Mouse (Mus musculus): ENCODE results near the gene Bspry. TPM values are rescaled to one million over a fixed set of nuclear protein-coding genes. Genes with fewer than 3 reads are reported as not detected.

The Bspry gene
- polyA plus RNA-seq, 1 experiment: 17.5 TPM

DNA sequence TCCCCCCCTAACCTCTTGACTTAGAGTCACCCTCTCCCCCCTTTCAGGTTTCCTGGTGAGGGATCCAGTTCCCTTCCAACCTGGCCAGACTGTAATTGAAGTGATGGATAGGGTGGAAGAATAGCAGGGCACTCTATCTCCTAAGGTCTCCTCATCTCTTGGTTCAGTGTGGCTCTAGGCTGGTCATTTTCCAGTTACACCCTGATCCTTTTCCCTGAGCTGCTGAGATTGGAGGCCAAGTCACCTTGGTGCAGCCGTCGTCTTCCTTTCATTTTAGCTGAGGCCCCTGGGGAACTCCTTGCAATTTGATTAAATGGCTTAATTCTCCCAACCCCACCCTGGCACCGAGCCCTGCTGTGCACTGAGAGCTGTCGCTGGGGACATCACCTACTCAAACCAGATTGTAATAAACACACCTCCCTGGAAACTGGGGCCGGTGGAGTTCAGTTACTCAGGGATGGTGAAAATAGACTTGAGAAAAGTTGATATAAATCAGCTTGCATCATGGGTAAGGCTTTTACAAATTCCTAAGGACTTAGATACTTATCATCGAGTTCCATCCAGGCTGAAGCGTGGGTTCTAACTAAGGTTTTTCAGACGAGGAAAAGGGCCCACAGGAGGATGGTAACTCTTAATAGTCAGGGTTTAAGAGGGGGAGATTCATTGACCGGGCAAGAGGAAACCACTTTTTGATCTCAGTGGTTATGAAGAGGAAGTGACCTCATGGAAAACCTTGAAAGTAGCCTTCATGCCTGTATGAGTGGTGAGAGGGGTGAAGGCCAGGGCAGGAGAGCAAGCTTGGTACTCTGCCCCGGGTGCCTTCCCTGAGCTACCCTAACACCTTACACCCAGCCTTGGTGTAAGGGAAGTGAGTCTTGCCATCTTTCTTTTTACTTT is 1.1 kb downstream of the Bspry start:
- DNase-seq (ENCODE audit: low spot score): no peak

DNA sequence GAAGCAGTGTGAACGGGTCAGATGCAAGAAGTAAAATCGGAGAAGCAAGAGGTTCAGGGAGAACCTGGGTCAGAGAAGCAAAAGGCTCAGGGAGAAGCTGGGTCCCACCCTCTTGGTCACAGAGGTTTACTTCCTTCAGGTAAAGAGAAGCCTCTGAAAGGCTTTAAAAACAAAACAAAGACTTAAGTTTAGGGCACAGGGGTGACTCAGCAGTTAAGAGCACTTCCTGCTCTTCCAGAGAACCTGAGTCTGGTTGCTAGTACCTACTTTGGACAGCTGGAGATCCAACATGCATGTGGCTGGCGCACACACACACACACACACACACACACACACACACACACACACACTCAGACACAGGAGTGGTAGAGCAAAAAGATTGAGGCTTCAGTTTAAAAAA is 5.1 kb downstream of the Bspry start:
- no peak for DNase-seq (ENCODE audit: low spot score)

DNA sequence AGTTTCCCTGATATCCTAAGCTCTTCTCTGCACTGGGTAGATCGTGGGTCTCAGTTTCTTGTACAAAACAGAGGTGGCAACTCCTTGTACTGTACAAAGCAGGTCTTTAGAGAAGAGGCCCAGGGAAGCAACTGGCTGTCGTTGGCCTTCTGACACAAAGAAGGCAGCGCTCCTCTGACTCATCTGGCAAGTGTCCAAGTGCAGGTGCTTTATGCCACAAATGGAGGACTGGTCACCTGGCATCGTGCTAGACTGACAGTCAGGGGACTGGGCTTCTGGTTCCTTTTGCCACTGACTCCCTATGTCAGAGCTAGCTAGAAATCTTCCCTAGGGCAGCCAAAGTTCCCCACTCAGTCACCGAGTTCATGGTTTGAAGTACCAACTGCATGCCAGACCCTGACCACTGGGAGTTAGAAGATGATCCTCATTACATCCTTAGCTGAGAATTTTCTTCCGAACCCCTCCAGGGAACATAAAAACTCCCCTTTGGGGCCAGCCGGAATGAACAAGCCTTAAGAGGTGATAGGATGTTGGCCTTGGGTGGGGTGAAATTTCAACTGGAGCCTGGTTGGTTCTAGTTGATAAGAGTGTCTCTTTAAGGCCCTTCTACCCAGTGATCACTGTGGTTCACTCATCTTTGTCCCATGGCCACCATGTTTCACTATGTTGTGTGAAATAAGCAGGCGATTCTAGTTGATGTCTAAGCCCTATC is 5.8 kb downstream of the Bspry start:
- no peak for DNase-seq (ENCODE audit: low spot score)

DNA sequence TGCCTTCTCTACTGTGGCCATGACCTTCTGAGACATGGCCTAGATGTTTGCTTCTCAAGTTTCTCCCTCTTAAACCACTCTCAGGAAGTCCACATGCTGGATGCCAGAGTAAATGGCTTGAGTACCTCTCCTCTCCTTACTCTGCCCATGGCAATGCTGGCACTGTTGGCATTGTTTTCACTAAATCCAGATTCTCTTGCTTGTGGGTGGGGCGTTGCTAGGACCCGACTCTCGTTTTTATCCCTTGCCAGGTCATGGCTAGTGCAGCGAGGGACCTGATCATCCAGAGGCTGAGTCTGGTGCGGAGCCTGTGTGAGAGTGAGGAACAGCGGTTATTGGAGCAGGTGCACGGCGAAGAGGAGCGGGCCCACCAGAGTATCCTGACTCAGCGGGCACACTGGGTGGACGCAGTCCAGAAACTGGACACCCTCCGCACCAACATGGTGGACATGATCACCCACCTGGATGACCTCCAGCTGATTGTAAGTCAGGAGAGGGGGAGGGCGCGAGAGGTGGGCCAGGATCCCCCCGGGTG is 6.4 kb downstream of the Bspry start:
- no peak for DNase-seq (ENCODE audit: low spot score)

DNA sequence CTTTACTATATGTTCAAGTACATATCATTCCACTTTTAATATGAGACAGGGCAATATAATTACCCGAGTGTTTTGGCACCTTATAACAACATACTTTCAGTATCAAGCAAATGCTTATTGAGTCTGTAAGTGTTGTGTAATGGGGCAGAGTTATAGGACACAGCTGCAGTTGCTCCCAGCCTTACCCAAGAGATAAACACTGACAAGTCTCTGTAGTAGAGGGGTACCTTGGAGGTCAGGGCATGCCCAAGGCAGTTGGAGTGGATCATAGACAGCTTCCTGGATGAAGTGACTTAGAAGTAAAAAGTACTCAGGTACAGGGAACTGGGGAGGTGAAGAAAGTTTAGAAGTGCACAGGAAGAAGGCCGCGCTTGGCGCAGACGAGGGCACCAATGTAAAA is 7.3 kb downstream of the Bspry start:
- DNase-seq (ENCODE audit: low spot score): no peak

DNA sequence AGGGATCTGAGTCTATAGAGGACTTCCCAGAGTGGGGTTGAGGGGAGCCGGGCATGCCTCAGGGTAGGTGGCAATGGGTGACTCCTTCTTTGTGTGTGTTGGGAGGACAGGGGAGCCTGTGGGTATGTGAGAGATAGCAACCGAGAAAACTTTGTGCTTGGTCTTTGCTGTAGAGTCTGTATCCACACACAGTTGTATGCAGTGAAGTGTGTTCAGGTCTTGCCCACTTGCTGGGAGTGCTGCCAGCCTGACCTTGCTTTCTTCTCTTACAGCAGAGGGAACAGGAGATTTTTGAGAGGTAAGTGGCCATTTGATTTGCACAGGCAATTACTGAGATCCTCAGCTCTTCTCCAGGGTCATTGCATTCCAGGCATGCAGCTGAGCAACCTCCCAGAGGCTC is 8.1 kb downstream of the Bspry start:
- no peak for DNase-seq (ENCODE audit: low spot score)

DNA sequence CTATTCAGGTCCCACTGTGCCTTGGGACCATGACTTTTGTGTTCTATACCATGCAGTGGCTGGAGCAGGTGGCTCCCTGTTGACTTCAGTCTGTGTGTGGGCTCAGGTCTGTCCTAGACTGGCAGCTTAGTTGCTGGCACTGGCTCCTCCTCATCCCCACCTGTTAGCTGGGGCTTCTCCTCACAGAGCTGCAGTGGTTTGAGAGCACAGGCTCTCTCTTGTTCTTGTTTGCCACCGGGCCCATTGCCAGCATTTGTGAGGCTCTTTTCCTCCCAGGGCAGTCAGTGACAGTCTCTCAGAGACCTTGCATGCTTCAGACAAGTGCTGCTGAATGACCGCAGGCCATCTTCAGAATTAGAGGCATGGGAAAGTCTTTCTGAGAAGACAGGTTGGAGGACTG is 12.8 kb downstream of the Bspry start:
- no peak for DNase-seq (ENCODE audit: low spot score)

DNA sequence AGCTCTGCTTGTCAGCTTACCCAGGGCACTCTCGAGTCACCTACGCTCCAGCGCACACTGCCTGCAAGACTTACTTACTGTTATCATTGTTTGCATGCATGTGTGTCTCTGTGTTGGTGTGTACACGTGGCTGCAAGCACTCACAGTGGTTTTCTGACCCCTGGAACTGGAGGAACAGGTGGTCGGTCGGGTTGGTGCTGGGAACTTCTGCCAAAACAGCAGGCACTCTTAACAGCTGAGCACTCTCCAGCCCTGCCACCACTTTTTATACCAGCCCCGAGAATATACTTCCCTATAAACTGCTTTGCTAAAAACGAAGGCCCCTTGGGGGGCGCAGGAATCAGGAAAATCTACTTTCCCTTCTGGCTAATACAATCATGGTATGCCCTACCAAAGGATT is 14.4 kb downstream of the Bspry start:
- DNase-seq (ENCODE audit: low spot score): no peak

DNA sequence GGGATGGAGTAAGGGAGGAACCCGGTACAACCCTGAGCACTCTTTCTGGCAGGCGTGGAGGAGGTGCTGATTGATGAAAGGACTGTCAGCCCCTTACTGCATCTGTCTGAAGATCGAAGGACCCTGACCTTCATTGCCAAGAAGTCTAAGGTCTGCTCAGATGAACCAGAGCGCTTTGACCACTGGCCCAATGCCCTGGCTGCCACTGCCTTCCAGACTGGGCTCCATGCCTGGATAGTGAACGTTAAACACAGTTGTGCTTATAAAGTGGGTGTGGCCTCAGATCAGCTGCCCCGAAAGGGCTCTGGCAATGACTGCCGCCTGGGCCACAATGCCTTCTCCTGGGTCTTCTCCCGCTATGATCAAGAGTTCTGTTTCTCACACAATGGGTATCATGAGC is 16.1 kb downstream of the Bspry start:
- DNase-seq (ENCODE audit: low spot score): no peak

DNA sequence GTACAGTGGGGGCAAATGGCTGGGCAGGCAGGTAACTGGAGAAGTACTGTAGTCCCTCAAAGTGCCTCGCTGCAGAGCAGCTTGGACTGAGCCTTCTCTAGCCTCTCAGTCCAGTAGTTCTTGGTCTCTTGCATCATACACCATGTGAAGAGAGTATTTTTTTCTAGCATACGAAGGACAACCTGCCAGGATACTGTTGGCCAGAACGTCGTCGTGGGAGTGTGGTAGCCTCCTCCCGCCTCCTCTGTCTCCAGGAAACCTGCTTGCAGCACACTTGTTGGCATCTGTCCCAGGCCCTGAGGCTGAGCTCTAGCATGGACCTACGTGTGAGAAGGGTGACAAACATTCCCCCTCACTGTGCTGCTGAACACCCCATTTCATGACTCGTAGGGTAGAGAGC is 17.0 kb downstream of the Bspry start:
- no peak for DNase-seq (ENCODE audit: low spot score)

DNA sequence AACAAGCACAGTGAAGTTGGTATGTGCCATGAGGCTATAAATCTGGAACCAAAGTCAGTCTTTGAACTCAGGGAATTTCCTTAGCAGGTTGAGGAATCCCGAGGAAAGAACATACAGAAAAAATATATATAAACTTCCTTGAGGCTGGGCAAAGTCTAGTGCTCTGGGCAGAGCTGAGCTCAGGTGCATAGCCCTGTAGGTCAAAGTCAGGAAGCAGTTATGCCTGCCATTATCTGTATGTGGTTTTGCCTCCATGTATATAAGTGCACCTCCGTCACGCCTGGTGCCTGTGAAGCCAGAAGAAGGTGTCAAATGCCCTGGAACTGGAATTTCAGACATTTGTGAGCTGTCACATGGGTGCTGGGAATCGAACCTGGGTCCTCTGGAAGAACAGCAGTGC is 20.9 kb downstream of the Bspry start:
- DNase-seq (ENCODE audit: low spot score): no peak

DNA sequence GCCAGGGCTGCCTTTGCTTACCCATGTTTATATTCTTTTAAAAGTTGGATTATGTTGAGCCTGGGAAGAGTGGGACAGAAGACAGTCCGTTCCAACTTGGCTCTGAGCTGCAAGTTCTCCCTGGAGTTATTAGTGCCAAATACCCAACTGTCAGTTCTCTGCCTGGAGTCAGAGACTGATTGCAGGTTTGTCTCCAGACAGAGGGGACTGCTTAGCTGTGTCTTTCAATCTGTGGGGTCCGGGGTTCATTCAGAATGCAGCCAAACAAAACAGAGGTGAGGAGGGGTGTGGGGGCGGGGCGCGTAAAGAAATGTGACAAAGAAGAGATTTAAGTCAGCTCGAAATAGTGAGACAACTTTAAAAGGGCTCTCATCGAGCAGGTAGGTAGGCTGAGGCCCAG is 21.7 kb downstream of the Bspry start:
- no peak for DNase-seq (ENCODE audit: low spot score)

DNA sequence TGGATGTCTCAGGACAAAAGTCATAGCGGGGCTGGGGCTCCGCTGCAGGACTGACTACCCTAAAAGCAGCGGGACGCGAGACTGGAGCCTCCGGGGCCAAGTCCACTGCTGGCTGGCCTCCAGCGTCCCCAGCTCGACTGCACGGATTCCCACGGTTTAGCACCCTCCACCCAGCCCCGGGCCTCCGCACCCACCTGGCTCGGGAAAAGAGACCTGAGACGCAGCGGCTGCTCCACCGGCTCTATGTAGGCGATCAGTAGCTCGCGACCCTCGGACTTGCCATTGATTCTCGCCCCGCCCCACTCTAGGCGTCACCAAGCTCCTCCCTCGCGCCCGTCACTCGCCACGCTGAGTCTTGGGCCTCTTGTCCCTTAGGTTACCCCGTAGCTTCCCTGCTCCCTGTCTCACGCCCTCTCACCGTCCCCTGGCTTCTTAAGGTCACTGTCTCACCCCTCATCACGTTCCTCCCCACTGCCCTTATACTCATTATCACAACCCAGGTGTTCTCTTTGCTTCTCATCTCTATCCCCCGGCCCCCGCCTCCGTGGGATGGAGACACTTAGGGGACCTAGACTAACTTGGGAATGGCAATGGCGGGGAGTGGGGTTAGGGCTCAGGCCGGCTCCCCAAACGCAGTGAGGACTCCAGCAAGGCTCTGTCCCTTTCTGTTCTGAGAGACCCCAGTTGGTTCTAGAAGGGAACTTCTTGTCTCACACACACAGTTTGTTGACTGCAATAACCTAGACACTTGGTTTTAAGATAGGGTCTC is 22.3 kb downstream of the Bspry start:
- DNase-seq (ENCODE audit: low spot score): peak; percentile 77

DNA sequence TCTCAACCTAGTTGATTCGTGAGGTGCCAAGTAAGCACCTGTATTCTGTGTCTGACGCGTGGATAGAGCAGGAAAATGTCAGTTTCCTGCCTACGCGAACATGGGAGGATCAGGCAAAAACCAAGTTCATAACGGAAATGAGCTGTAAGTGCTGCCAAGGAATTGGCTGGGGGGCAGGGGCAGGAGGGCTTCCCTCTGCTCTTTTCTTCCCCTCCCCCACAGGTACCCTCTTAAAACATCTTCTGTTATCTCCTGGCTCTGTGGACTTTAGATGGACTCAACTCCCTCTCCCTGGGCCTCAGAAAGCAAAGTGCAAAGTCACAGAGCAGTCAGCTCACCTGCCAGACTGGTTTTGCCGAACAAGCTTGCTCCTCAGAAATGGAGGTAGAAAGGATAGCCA is 23.1 kb downstream of the Bspry start:
- DNase-seq (ENCODE audit: low spot score): no peak

DNA sequence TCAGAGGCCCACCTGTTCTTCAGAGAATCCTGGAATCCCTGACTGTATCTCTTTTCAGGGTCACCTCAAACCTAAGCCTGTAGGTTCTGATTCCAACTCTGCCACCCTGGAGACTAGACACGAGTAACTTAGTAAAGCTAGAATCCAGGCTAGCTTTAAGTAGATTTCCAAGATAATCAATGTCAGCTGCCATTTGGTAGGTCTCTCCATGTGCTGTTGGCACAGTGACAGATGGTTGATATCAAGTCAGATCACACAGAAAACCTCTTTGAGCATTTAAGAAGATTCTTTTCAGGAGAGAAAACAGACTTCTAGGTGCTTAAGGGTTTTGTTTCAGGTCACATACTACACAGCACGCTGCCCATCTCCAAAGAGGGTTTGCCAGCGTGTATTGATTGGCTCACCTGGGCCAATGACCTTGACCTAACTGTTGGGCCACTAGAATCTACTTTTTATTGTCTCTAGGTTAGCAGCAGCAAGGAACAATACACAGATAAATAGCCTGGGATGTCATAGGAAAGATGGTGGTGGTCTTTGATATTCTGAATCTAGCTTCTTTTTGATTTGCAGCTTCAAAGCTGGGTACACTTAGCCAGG is 23.6 kb downstream of the Bspry start, which contains the start of gene Hdhd3:
Gene Hdhd3, minus strand, starts transcription at position 94 of the 597 bp plus-strand sequence.
- no peak for DNase-seq (ENCODE audit: low spot score)

DNA sequence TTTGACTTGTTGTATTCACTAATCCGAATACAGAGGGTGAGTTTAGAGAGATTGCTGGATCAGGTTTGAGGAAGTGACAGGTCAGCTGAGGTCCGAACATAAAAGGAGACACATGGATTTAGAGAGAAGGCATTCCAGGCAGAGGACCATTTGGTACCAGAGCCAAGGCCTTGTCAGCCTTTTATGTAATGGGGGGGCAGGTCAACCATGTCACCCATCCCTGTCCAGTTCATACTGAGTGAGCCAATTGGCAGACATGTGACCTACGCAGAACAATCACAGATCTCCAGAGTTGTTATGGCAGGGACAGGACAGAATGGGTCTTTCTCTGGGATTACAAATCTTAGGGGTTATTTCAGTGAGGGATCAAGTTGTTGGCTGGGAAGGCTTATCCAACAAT is 26.1 kb downstream of the Bspry start:
- DNase-seq (ENCODE audit: low spot score): no peak

DNA sequence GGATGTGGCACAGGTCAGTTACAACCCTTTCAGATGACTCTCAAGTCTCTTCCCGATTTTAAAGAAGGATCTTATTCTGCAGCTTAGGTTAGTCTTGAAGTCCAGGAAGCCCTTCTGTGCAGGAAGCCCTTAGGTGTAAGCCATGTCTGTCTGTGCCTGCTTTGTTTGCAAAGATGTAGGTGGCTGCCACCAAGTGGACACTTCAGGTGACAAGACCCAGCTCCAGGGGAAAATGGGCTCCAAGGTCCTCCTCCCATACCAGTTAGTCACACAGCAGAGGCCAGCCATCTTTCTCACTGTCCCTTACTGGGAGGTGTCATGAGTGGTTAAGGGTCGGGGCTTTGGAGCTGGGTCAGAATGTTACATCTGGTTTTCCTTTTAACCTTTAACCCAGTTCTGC is 26.9 kb downstream of the Bspry start:
- DNase-seq (ENCODE audit: low spot score): no peak

DNA sequence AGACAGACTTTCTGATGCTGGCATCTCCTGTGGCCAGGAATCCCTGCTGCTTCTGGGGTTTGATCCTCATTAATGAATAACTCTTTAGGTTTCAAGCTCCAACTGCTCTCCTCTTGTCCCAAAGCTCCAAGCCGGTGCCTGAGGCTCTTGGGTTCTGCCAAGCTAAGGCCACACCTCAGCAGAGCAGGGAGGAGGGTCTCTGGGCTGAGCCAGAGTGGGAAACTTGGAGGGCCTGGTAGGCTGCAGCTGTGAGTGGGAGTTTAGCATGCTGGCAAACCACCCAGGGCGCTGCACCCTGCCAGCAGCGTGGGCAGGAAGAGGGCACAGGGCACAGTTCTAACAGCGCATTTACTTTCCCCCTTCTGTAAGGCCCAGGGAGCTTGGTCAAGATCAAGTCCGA is 29.0 kb downstream of the Bspry start:
- DNase-seq (ENCODE audit: low spot score): no peak

DNA sequence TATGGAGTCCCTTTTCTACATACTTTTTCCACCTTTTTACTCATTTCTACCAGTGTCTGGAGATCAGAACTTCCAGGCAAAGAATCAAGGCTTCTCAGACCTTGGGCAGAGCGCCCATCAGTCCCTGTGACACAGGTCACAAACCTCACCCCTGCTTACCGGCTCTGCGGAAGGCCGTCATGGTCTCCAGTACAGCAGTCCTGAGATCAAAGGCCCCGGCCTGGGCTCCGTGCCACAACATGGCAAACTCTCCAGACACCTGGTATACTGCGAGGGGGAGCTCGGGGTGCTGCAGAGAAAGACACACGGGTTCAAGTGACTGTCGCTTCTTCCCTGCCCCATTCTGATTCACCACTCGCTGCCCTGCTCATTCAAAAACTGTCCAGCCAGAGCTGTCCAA is 30.1 kb downstream of the Bspry start:
- no peak for DNase-seq (ENCODE audit: low spot score)

DNA sequence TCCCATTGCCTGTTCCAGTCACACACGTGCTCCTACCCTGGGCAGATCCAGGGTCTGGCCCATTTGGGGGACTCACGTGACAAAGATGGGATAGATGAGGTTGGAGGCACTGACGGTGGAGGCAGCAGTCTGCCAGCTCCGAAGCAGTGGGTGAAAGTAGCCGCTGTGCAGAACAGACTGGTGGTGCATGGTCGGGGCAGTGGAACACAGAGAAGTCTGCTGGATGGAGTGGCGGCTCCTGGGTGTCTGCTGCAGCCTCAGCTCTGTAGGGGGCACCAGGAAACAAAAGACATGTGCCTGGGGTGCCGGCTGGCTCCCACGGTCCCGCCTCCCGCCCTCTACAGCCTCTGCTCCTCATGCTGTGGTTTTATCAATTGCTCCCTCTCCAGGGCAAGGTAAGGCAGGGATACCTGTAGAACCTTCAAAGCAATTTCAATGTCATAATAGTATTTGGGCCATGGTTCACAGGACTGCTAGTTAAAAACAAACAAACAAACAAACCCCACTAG is 34.2 kb downstream of the Bspry start:
- no peak for DNase-seq (ENCODE audit: low spot score)

DNA sequence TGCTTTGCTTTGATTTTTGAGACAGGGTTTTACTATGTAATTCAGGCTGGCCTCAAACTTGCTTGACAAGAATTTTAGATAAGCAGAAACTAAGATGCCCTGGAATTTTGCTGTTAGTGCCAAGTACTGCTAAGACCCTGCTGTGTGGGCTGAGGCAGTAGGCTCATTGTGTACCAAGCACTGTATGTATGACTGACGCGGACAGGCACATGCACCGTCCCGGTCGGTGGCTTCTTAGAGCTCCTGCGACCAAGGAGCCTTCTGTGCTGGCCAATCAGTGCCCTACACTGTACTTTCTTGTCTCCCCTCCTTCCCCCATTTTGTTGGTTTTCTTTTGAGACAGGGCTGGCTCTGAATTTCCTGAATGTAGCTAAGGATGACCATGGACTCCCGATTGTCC is 35.1 kb downstream of the Bspry start:
- no peak for DNase-seq (ENCODE audit: low spot score)

DNA sequence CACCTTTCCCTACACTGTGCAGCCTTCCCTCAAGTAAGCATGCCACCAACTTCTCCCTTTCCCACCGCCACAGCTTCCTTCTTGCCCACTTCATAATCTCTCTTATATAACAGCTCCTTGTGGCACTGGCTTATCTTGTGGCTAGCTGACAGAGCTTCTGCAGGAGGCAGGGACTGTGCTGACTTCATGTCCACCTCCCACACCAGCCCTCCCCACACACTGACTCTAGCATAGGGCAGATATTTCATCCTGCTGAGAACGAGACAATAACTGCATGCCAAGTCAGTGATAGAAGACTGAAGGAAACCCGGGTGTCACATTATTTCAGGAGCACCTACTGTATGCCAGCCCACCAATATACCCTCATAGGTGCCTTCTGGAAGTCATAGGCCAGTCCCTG is 35.6 kb downstream of the Bspry start:
- DNase-seq (ENCODE audit: low spot score): no peak

Data from urinary bladder, adult 2 months (tissue).